Mouse (Mus musculus) regulatory T cell (primary cell): Measurements from ENCODE around the gene Ablim2.

Experiments used
- in situ Hi-C: fragments of 300-600 bp; cut with MboI, MseI; formaldehyde crosslinking; loops from one replicate; pipeline ENCODE4 v1.15.1; 2025; ENCODE audit warnings: high pct_unique_total_duplicates

Ablim2 gene

DNA sequence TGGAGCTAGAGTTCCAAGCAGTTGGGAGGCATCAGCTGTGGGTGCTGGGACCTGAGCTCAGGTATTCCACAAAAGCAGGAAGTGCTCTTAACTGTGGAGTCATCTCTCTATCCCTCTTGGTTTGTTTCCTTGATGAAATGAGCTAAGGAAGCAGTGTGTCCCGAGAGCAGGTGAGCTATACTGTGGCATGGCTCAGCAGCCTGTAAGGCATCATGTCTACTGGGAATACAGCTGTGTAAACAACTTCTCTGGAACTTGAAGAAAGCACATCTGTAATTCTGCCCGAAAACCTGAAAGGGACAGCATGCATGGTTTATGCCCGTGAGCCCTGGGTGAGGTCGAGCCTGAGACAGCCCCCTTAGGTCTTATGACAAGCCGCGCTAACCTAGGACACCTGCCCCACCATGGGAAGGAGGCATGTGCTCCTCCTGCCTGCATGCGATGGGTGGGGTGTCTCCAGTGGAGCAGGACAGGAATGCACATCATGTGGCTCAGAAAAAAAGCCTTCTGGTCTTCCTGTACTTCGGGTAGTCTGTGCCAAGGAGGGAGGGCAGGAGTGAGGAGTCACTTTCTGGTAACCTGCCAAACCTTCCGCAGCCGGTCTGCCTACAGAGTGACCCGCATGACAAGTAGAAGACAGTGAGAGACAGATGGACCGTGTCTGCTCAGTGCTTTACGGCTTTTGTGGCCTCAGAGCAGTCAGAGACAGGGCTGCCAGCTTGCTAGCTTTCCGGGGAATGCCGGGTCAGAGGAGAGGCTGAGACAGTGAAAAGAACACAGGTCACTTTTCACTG, 150.2 kb downstream of the Ablim2 start:
- in situ Hi-C loops, result no loop called here

DNA sequence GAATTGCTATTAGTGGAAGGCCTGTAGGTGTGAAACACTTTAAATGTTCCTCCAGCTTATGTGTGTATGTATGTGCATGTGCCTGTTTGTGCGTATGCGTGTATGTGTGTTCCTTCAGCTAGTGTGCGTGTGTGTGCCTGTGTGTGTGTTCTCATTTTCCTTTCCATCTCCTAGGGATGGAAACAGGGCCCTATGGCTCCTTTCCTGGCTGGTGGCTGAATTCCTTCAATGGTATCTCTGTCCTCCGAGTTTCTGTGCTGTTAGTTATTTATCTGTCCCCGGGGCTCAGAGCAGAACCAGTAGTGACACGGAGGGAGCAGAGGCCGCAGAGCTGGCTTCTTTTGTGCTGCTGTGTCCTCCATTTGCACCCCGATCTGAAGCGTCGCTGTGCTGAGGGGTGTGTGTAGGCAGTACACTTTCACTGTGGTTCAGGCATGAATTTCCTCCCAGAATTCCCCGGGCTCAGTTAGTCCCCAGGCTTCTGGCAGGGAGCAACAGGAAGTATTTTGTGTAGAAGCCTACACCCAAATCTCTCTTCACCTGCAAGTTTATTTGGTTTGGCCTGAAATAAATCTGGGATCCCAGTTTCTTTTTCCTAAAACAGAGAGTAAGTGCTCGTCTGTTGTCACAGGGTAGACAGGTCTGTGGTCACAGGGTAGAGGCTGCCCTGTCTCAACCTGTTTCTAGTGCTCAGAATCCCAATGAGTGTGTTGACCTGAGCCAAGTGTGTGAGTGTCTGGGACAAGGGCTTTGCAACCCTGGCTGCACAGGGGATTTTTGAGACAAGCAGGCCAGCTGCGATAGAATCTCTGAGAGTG, 151.2 kb downstream of the Ablim2 start:
- in situ Hi-C loops, result no loop called here

DNA sequence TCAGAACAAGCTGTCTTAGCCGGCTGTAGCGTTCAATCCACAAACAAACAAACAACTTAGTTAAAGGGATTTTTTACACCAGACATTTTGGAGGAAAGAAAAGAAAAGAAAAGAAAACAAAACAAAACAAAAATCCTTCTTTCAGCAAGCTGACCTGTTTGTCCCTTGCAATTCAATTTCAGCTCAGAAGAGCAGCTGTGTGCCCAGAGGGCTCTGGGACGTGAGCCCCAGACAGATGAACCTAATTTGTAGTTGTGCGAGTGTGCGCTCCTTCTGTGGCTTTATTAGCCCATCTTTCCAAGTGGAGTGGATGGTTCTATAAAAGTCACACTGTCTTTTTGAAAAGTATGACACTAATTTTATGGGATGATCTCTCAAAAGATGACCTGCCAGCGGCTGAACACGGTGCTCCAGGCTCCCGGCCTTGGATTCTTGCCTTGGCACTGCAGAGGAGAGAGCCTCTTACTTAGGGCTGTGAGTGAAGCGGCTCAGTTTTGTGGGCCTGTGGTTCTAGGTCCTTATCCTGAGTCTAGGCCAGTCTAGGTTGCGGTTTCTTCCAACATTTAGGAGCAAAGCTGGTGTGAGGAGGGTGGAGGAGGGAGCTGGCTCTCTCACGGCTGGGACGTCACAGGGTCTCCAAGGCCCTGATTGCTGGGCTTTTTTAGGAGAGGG, 158.1 kb downstream of the Ablim2 start:
- in situ Hi-C loops, result no loop called here

DNA sequence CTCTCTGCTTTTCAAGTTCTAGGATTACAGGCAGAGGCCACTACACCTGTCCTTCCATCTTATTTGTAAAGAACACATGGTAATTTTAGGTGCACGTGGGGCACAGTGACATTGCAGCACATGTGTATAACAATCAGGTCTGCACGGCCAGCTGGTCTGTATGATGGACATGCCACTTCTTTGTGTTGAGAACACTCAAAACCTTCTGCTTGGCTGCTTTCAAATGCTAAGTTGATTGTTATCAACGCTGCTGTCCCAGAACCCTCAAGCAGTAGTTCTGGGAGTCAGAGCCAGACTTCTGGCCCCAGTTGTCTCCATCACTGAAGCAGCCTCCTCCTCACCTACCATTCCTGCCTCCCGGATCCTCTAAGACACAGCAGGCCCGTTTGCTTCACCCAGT, 159.0 kb downstream of the Ablim2 start:
- in situ Hi-C loops, result no loop called here

DNA sequence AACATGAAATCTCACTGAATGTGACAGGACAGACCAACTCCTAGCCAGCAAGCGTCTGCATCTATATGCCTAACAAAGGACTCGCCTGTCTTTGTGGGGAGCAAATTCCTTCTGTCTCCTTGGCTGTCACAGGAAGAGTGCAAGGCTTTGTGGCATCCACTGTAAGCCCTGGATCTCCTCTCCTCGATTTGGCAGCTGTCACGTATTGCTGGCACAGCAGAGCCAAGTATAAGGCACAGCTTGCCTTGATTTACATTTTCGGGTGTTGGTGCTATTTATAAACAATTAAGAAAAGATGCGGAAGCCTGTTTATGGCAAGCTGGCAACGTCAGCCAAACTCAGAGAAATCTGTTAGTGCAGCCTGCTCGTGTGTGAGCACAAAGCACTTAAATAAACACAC, 160.7 kb downstream of the Ablim2 start:
- in situ Hi-C loops, result no loop called here

DNA sequence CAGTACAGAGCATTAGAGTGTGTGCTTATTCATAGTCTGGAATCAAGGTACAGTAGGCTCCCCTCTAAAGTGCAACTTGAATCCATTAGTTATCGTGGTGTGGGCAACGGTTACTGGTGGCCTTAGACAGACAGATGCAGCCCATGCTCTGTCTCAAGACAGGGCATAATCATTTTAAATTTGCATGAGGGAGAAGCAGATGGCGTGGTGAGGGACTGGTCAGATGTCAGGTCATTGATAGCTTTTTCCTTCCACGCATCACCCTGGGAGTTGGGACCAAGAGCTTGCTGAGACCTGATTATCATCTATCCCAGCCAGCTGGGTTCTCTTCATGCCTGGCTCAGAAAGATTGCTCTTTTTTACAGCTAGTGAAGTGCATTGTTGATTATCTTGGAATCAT, 162.4 kb downstream of the Ablim2 start:
- in situ Hi-C loops, result no loop called here

DNA sequence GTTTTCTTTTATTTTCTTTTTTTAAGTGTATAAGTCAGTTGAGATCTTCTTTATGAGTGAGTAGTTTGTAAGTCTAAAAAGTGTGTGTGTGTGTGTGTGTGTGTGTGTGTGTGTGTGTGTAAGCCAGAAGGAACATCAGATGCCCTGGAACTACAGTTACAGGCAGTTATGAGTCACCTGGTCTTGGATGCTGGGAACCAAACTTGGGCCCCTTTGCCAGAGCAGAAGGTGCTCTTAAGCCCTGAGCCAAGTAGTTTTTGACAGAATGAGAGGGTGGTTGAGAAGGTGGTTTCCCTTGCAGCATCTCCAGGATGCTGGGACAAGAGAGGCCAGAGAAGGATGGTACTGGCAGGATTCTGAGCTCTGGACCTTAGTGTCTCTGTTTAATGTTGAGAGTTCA, 162.9 kb downstream of the Ablim2 start:
- in situ Hi-C loops, result no loop called here

DNA sequence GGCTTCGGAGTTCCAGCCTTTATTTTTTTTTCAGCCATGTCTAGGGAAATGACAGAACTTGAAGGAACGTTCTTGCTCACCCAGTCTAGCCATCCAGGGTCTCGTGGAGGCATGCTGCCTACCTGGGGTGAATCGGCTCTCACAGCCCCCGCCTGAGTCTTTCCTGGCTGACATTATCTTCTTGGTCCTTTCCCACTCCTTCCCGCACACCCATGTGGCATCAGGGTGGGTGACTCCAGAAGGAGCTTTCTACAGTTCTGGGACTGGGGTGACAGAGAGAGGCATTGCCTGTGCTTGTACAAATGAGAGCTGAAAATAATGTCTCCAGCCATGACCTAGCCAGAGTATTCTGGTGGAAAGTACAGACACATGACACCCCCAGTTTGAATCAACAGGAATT, 163.5 kb downstream of the Ablim2 start:
- in situ Hi-C loops, result no loop called here

DNA sequence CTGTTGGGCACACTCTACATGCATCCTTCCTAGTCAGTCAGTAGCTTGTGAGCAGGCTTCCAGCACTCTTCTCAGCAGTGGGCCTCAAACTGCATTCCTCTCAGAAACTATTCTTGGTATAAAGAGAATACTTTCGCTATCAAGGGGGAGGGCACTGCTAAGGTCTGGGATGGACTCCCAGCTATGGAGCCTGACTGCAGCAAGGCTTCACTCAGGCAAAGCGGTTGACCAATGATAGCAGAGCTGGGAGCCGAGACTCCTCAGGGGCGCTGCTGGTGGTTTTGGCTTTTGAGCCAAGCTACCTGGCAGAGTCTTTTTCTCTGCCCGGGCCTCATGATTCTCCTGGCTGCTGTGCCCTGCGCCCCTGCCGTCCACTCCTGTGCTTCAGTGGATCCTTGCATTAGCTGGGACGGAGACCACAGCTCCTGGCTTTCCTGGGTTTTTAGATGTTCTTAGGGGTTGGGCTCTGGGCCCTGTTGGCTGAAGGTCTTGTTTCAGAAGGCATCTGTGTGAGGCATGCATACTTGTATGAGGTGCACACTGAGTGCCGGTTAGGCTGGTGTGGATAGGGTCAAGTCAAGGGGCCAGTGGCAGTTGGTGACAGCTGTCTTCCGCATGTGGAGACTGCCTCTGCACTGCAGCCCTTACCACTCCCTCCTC, 164.0 kb downstream of the Ablim2 start:
- in situ Hi-C loops, result no loop called here

DNA sequence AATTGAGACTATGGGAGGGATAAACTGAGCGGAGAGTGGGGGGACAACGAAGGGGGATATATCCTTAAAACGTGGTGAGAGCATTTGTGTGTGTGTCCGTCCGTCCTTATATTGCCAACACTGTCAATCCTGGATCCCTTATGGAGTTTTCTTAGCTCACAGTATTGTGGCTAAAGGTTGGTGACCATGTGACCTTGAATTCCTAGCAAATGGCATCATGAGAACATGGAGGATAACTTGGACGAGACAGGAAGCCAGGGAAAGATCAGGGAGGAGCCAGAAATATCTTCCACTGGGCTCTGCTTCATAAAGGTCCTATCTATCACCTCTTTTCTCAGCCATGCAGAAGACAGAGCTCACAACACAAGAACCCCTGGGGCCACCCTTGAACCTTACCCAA, 165.8 kb downstream of the Ablim2 start:
- in situ Hi-C loops, result no loop called here

DNA sequence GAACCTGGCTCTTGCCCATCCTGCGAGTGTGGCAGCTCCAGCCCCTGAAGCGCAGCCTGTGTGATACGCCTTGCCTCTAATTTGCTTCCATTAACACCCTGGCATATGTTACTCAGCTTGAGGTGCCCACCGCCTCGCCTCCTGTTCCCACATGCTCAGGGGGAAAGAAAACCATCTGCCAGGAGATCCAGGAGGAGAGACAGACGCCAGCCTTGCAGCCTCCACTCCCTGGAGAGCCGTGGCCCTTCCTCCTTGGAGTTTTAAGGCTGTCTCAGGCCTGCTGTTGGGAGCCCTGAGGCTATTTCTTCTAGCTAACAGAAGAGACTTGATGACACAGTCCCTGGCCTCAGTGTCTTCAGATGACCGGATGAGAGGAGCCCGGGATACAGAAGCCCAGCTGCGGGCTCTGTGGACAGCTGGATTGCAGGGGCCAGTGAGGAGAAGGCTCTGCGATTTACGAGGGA, 167.5 kb downstream of the Ablim2 start:
- in situ Hi-C loops, result no loop called here

DNA sequence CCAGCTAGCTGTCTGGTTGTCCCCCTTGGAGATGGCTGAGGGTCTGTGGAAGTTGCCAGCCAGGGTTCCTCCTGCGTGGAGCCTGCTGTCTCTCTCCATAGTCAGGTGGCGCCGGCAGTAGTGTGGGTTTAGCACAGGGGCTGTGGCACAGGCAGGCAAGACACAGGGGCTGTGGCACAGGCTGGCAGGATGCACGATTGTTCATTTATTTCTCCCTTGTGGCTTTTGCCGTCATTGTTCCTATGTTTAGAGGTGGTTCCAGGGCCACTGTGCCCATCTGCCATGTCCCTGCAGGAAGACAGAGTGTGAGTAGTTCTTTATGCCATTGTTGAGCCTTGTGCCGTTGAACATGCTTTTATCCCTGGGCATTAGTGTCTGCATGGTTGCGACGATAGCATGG, 168.8 kb downstream of the Ablim2 start:
- in situ Hi-C loops, result no loop called here

DNA sequence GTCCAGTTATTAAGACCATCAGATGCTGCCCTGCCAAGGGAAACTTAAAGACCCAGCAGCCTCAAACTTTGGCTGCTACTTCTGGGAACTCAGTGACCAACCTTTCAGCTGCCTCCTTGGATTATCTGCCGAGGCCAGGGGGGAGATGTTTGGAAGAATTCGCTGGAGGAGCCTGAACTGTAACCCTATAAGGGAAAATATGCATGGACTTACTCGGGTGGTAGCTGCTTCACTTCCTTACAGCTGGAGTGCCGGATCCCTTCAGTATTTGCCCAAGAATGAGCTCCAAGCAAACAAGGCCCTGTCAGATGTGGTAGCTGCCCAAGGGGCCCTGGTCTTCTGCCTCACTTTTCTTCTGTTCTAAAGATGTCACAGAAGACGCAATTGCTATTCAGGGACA, 173.6 kb downstream of the Ablim2 start:
- in situ Hi-C loops, result no loop called here

DNA sequence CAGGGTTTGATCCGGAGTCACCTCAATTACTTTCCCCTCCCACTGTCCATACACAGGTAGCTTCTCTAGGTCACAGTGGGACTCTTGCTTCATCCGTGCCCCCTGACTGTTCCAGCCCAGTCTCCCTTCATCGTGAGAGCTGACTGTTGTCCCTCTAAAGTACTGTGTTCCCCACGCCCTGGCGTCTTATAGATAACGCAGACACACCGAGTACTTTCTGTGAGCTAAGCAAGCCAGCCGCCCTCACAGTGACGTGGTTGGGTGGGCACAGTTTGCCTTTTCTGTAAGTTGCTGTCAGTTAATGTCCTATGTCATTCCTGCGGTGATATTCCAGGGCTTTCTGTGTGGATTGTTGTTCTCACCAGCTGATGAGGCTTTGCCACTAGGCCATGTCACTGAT, 175.4 kb downstream of the Ablim2 start:
- in situ Hi-C loops, result no loop called here
